Comparison of ENCODE assay signal across 8 mouse cellular contexts in the genomic region with DNA sequence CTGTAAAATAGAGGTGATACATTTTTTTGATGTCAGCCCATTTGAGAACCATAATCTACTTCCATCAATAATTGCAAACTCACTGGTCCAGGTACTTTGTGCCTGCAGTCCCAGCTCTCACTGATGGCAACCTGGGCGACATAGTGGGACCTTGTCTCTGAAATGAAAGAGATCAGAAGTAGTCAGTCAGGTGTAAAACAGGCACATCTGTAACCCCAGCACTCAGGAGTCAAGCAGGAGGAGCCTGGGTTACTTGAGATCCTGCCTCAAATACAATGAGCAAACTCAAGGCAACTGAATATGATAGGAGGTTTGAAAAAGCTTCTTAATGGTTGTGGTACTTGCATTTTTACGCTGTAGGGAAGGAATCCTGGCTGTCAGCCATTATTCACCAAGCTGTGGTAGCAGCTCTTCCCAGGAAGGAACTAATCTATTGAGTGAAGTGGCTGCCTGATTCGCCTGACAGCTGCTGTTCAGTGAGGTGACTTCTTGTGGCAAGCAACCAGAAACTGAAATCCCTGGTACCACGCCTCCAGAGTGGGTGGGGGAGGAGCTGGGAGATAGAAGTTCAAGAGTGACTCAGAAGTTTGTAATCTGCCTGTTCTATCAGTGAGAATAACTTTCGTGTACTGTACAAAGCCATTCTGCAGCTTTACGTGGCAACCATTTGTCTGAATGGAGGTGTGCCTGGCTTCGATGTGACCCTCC. TPM values are rescaled to one million over a fixed set of nuclear protein-coding genes. Genes with fewer than 3 reads are reported as not detected.
DNase-seq lines count a peak whose midpoint lies in the region; ATAC-seq and TF ChIP-seq lines count a peak whose summit lies in the region.

No protein-coding gene starts in this region.

- H3K9ac ChIP-seq in midbrain, embryonic 13.5 days (replicated peaks), result no peak overlapping the region
- no peak overlapping the region for H3K9ac ChIP-seq in intestine, embryonic 14.5 days (ENCODE audit: low read length)
- peak overlapping the region; percentile 8; the same call in 1 of the 2 replicates for H3K9ac ChIP-seq in limb, embryonic 13.5 days
- no peak overlapping the region for H3K9ac ChIP-seq in midbrain, postnatal 0 days (replicated peaks; ENCODE audit: low read length, poor library complexity, severe bottlenecking)
- H3K9ac ChIP-seq in stomach, postnatal 0 days (ENCODE audit: low read length), result peak overlapping the region; percentile 23; the same call in 1 of the 2 replicates

- peak overlapping the region; percentile 57; the same call in 1 of the 2 replicates for H3K27ac ChIP-seq in midbrain, embryonic 13.5 days
- no peak overlapping the region for H3K27ac ChIP-seq in midbrain, embryonic 10.5 days (replicated peaks)
- H3K27ac ChIP-seq in bone marrow, adult 2 months (ENCODE audit: control insufficient read depth, insufficient read depth, low read depth, low read length, poor library complexity), result peak overlapping the region; percentile 13; the same call in 1 of the 2 replicates
- H3K27ac ChIP-seq in intestine, embryonic 14.5 days (ENCODE audit: low read depth), result peak overlapping the region; percentile 57
- no peak overlapping the region for H3K27ac ChIP-seq in limb, embryonic 13.5 days
- no peak overlapping the region for H3K27ac ChIP-seq in midbrain, postnatal 0 days (ENCODE audit: low read depth, low read length)
- peak overlapping the region; percentile 70 for H3K27ac ChIP-seq in stomach, postnatal 0 days (replicated peaks)

- no peak for ATAC-seq in midbrain, embryonic 13.5 days
- ATAC-seq in intestine, embryonic 14.5 days (replicated peaks; ENCODE audit: low FRiP score, low TSS enrichment, low read depth), result peak; percentile 62; the same call in 1 of the 2 replicates
- ATAC-seq in limb, embryonic 13.5 days (ENCODE audit: low FRiP score, low read depth), result peak; percentile 71
- no peak for ATAC-seq in midbrain, postnatal 0 days (ENCODE audit: low FRiP score)
- peak; percentile 85 for ATAC-seq in stomach, postnatal 0 days (ENCODE audit: low FRiP score, low TSS enrichment)

- H3K4me3 ChIP-seq in midbrain, embryonic 13.5 days (replicated peaks), result no peak overlapping the region
- H3K4me3 ChIP-seq in midbrain, embryonic 10.5 days, result no peak overlapping the region
- no peak overlapping the region for H3K4me3 ChIP-seq in bone marrow, adult 2 months (replicated peaks; ENCODE audit: control insufficient read depth, low read depth, low read length)
- H3K4me3 ChIP-seq in intestine, embryonic 14.5 days (ENCODE audit: low read depth, low read length), result no peak overlapping the region
- no peak overlapping the region for H3K4me3 ChIP-seq in limb, embryonic 13.5 days
- H3K4me3 ChIP-seq in midbrain, postnatal 0 days (ENCODE audit: low read depth, low read length), result no peak overlapping the region
- peak overlapping the region; percentile 10; the same call in 1 of the 2 replicates for H3K4me3 ChIP-seq in stomach, postnatal 0 days (ENCODE audit: low read depth, low read length)

- H3K36me3 ChIP-seq in midbrain, embryonic 13.5 days, result peaks cover 3% of the 10 kb centered on the region; the same call in 1 of the 2 replicates
- peaks cover 49% of the 10 kb centered on the region for H3K36me3 ChIP-seq in midbrain, embryonic 10.5 days
- H3K36me3 ChIP-seq in intestine, embryonic 14.5 days (ENCODE audit: control insufficient read depth, insufficient read depth, low read length), result peaks cover 10% of the 10 kb centered on the region
- H3K36me3 ChIP-seq in limb, embryonic 13.5 days, result peaks cover 7% of the 10 kb centered on the region
- H3K36me3 ChIP-seq in midbrain, postnatal 0 days (ENCODE audit: insufficient read depth, low read length), result 0 out of 2 replicates have a peak, but pooled peaks cover 4% of the 10 kb centered on the region
- H3K36me3 ChIP-seq in stomach, postnatal 0 days (ENCODE audit: control insufficient read depth, insufficient read depth, low read length), result no peaks in the 10 kb centered on the region

- H3K27me3 ChIP-seq in midbrain, embryonic 13.5 days, result no peaks in the 10 kb centered on the region
- no peaks in the 10 kb centered on the region for H3K27me3 ChIP-seq in midbrain, embryonic 10.5 days (ENCODE audit: low read depth, poor library complexity, severe bottlenecking)
- no peaks in the 10 kb centered on the region for H3K27me3 ChIP-seq in intestine, embryonic 14.5 days (replicated peaks; ENCODE audit: control insufficient read depth, insufficient read depth, low read length)
- no peaks in the 10 kb centered on the region for H3K27me3 ChIP-seq in limb, embryonic 13.5 days
- H3K27me3 ChIP-seq in midbrain, postnatal 0 days (ENCODE audit: insufficient read depth, low read length), result no peaks in the 10 kb centered on the region
- no peaks in the 10 kb centered on the region for H3K27me3 ChIP-seq in stomach, postnatal 0 days (ENCODE audit: control insufficient read depth, insufficient read depth, low read length)

- no peak overlapping the region for H3K4me2 ChIP-seq in midbrain, embryonic 13.5 days (replicated peaks)
- peak overlapping the region; percentile 31 for H3K4me2 ChIP-seq in intestine, embryonic 14.5 days (ENCODE audit: low read length)
- peak overlapping the region; percentile 14; the same call in 1 of the 2 replicates for H3K4me2 ChIP-seq in limb, embryonic 13.5 days (replicated peaks)
- no peak overlapping the region for H3K4me2 ChIP-seq in midbrain, postnatal 0 days (ENCODE audit: low read depth, low read length, poor library complexity, severe bottlenecking)
- peak overlapping the region; percentile 45 for H3K4me2 ChIP-seq in stomach, postnatal 0 days (replicated peaks; ENCODE audit: low read depth)

- TF ChIP-seq CTCF in bone marrow, adult 2 months (IDR thresholded peaks at IDR 0.05; ENCODE audit: control insufficient read depth, insufficient read depth, low read length), result no peak
- TF ChIP-seq CTCF in midbrain, postnatal 0 days (IDR thresholded peaks at IDR 0.05), result no peak
- TF ChIP-seq CTCF in stomach, postnatal 0 days (IDR thresholded peaks at IDR 0.05; ENCODE audit: low read depth), result no peak

- no peak for TF ChIP-seq POLR2A in bone marrow, adult 2 months (IDR thresholded peaks at IDR 0.05; ENCODE audit: borderline replicate concordance, control insufficient read depth, low read depth, low read length)

- 64% methylated on average over 7 of the region's 7 CpGs for WGBS in midbrain, embryonic 13.5 days
- 78% methylated on average over 7 of the region's 7 CpGs for WGBS in midbrain, embryonic 10.5 days
- WGBS in bone marrow, adult 2 months, result 5% methylated on average over 7 of the region's 7 CpGs
- WGBS in intestine, embryonic 14.5 days, result 26% methylated on average over 7 of the region's 7 CpGs
- 61% methylated on average over 7 of the region's 7 CpGs for WGBS in limb, embryonic 13.5 days
- 50% methylated on average over 7 of the region's 7 CpGs for WGBS in midbrain, postnatal 0 days
- WGBS in stomach, postnatal 0 days, result 18% methylated on average over 7 of the region's 7 CpGs

- TF ChIP-seq EP300 in stomach, postnatal 0 days (optimal IDR thresholded peaks at IDR 0.05), result no peak

- peaks cover 12% of the 10 kb centered on the region for H3K4me1 ChIP-seq in midbrain, embryonic 13.5 days (replicated peaks)
- H3K4me1 ChIP-seq in midbrain, embryonic 10.5 days, result peaks cover 11% of the 10 kb centered on the region
- peaks cover 1% of the 10 kb centered on the region; the same call in 1 of the 2 replicates for H3K4me1 ChIP-seq in bone marrow, adult 2 months (ENCODE audit: control insufficient read depth, insufficient read depth, low read length)
- peaks cover 14% of the 10 kb centered on the region for H3K4me1 ChIP-seq in intestine, embryonic 14.5 days (replicated peaks; ENCODE audit: control insufficient read depth, insufficient read depth, low read length)
- peaks cover 8% of the 10 kb centered on the region for H3K4me1 ChIP-seq in limb, embryonic 13.5 days
- no peaks in the 10 kb centered on the region for H3K4me1 ChIP-seq in midbrain, postnatal 0 days (ENCODE audit: insufficient read depth, low read length)
- no peaks in the 10 kb centered on the region for H3K4me1 ChIP-seq in stomach, postnatal 0 days (replicated peaks; ENCODE audit: control insufficient read depth, insufficient read depth)

- no peaks in the 10 kb centered on the region for H3K9me3 ChIP-seq in midbrain, embryonic 13.5 days
- no peaks in the 10 kb centered on the region for H3K9me3 ChIP-seq in midbrain, embryonic 10.5 days (replicated peaks)
- H3K9me3 ChIP-seq in intestine, embryonic 14.5 days (ENCODE audit: control insufficient read depth, low read length), result no peaks in the 10 kb centered on the region
- H3K9me3 ChIP-seq in limb, embryonic 13.5 days, result no peaks in the 10 kb centered on the region
- H3K9me3 ChIP-seq in midbrain, postnatal 0 days (ENCODE audit: low read length), result no peaks in the 10 kb centered on the region
- no peaks in the 10 kb centered on the region for H3K9me3 ChIP-seq in stomach, postnatal 0 days (ENCODE audit: control insufficient read depth, low read length)

- no peak for DNase-seq in midbrain, embryonic 10.5 days (ENCODE audit: low spot score)
- peak; percentile 66 to 74 for DNase-seq in frontal cortex, postnatal 36 days (ENCODE audit: low spot score in 2 of 2)
- DNase-seq in intestine, embryonic 14.5 days (ENCODE audit: low spot score), result peak; percentile 79
- DNase-seq in midbrain, postnatal 0 days (ENCODE audit: low spot score), result peak; percentile 82
- peak; percentile 87 for DNase-seq in stomach, postnatal 0 days (ENCODE audit: low spot score)

RNA-seq across cellular contexts. Expression of a gene that starts 7.2 kb away (rescaled TPM):
- 213 and 225 TPM in 2 replicates for polyA plus RNA-seq in midbrain, embryonic 13.5 days (2015; fragmentation: Nextera tagmentation; extraction: Ambion mirVana)
- 237 and 248 TPM in 2 replicates for polyA plus RNA-seq in midbrain, embryonic 10.5 days (2016; fragmentation: Nextera tagmentation; extraction: Ambion mirVana)
- 61.9 and 64.4 TPM in 2 replicates for polyA plus RNA-seq in bone marrow, adult 2 months (2011; ENCODE audit: insufficient read depth, insufficient read length, low replicate concordance, missing spikeins)
- 244 and 254 TPM in 2 replicates for polyA plus RNA-seq in intestine, embryonic 14.5 days (2014; fragmentation: Nextera tagmentation; extraction: Ambion mirVana)
- 167 and 176 TPM in 2 replicates for polyA plus RNA-seq in limb, embryonic 13.5 days (2015; fragmentation: Nextera tagmentation; extraction: Ambion mirVana)
- total RNA-seq in midbrain, postnatal 0 days (2014; rRNA removed), result 279 and 309 TPM in 2 replicates
- polyA plus RNA-seq in midbrain, postnatal 0 days (2015; fragmentation: Nextera tagmentation; extraction: Ambion mirVana), result 255 and 271 TPM in 2 replicates
- polyA plus RNA-seq in stomach, postnatal 0 days (2015; fragmentation: Nextera tagmentation; extraction: Ambion mirVana), result 152 and 158 TPM in 2 replicates

RNA-seq across cellular contexts. Expression of a gene that starts 22.5 kb away (rescaled TPM):
- polyA plus RNA-seq in midbrain, embryonic 13.5 days (2015; fragmentation: Nextera tagmentation; extraction: Ambion mirVana), result 225 and 230 TPM in 2 replicates
- polyA plus RNA-seq in midbrain, embryonic 10.5 days (2016; fragmentation: Nextera tagmentation; extraction: Ambion mirVana), result 245 and 259 TPM in 2 replicates
- polyA plus RNA-seq in bone marrow, adult 2 months (2011; ENCODE audit: insufficient read depth, insufficient read length, low replicate concordance, missing spikeins), result 31.1 and 52.5 TPM in 2 replicates
- 308 and 317 TPM in 2 replicates for polyA plus RNA-seq in intestine, embryonic 14.5 days (2014; fragmentation: Nextera tagmentation; extraction: Ambion mirVana)
- polyA plus RNA-seq in limb, embryonic 13.5 days (2015; fragmentation: Nextera tagmentation; extraction: Ambion mirVana), result 390 and 394 TPM in 2 replicates
- total RNA-seq in midbrain, postnatal 0 days (2014; rRNA removed), result 40.3 and 49.4 TPM in 2 replicates
- 164 and 176 TPM in 2 replicates for polyA plus RNA-seq in midbrain, postnatal 0 days (2015; fragmentation: Nextera tagmentation; extraction: Ambion mirVana)
- 214 and 218 TPM in 2 replicates for polyA plus RNA-seq in stomach, postnatal 0 days (2015; fragmentation: Nextera tagmentation; extraction: Ambion mirVana)

RNA-seq across cellular contexts. Expression of a gene that starts 24.1 kb away (rescaled TPM):
- 28.2 and 34.3 TPM in 2 replicates for polyA plus RNA-seq in midbrain, embryonic 13.5 days (2015; fragmentation: Nextera tagmentation; extraction: Ambion mirVana)
- polyA plus RNA-seq in midbrain, embryonic 10.5 days (2016; fragmentation: Nextera tagmentation; extraction: Ambion mirVana), result 13.2 and 18.8 TPM in 2 replicates
- 10.7 and 22.9 TPM in 2 replicates for polyA plus RNA-seq in bone marrow, adult 2 months (2011; ENCODE audit: insufficient read depth, insufficient read length, low replicate concordance, missing spikeins)
- polyA plus RNA-seq in intestine, embryonic 14.5 days (2014; fragmentation: Nextera tagmentation; extraction: Ambion mirVana), result 11.0 and 15.7 TPM in 2 replicates
- 14.8 and 15.3 TPM in 2 replicates for polyA plus RNA-seq in limb, embryonic 13.5 days (2015; fragmentation: Nextera tagmentation; extraction: Ambion mirVana)
- total RNA-seq in midbrain, postnatal 0 days (2014; rRNA removed), result 42.8 and 53.2 TPM in 2 replicates
- 51.7 and 56.4 TPM in 2 replicates for polyA plus RNA-seq in midbrain, postnatal 0 days (2015; fragmentation: Nextera tagmentation; extraction: Ambion mirVana)
- 12.9 and 13.8 TPM in 2 replicates for polyA plus RNA-seq in stomach, postnatal 0 days (2015; fragmentation: Nextera tagmentation; extraction: Ambion mirVana)

RNA-seq across cellular contexts. Expression of a gene that starts 32.2 kb away (rescaled TPM):
- polyA plus RNA-seq in midbrain, embryonic 13.5 days (2015; fragmentation: Nextera tagmentation; extraction: Ambion mirVana), result 13.0 and 14.8 TPM in 2 replicates
- polyA plus RNA-seq in midbrain, embryonic 10.5 days (2016; fragmentation: Nextera tagmentation; extraction: Ambion mirVana), result 9.0 and 9.2 TPM in 2 replicates
- 14.5 and 17.1 TPM in 2 replicates for polyA plus RNA-seq in bone marrow, adult 2 months (2011; ENCODE audit: insufficient read depth, insufficient read length, low replicate concordance, missing spikeins)
- polyA plus RNA-seq in intestine, embryonic 14.5 days (2014; fragmentation: Nextera tagmentation; extraction: Ambion mirVana), result 12.1 and 13.3 TPM in 2 replicates
- polyA plus RNA-seq in limb, embryonic 13.5 days (2015; fragmentation: Nextera tagmentation; extraction: Ambion mirVana), result 11.7 and 12.9 TPM in 2 replicates
- 43.6 and 49.1 TPM in 2 replicates for total RNA-seq in midbrain, postnatal 0 days (2014; rRNA removed)
- 7.8 and 9.9 TPM in 2 replicates for polyA plus RNA-seq in midbrain, postnatal 0 days (2015; fragmentation: Nextera tagmentation; extraction: Ambion mirVana)
- 2.9 and 4.3 TPM in 2 replicates for polyA plus RNA-seq in stomach, postnatal 0 days (2015; fragmentation: Nextera tagmentation; extraction: Ambion mirVana)

RNA-seq across cellular contexts. Expression of a gene that starts 41.6 kb away (rescaled TPM):
- 28.6 and 30.4 TPM in 2 replicates for polyA plus RNA-seq in midbrain, embryonic 13.5 days (2015; fragmentation: Nextera tagmentation; extraction: Ambion mirVana)
- 43.3 and 50.2 TPM in 2 replicates for polyA plus RNA-seq in midbrain, embryonic 10.5 days (2016; fragmentation: Nextera tagmentation; extraction: Ambion mirVana)
- polyA plus RNA-seq in bone marrow, adult 2 months (2011; ENCODE audit: insufficient read depth, insufficient read length, low replicate concordance, missing spikeins), result 20.1 and 32.1 TPM in 2 replicates
- 32.7 and 35.0 TPM in 2 replicates for polyA plus RNA-seq in intestine, embryonic 14.5 days (2014; fragmentation: Nextera tagmentation; extraction: Ambion mirVana)
- polyA plus RNA-seq in limb, embryonic 13.5 days (2015; fragmentation: Nextera tagmentation; extraction: Ambion mirVana), result 33.6 and 35.2 TPM in 2 replicates
- total RNA-seq in midbrain, postnatal 0 days (2014; rRNA removed), result 18.3 and 19.0 TPM in 2 replicates
- 12.5 and 13.4 TPM in 2 replicates for polyA plus RNA-seq in midbrain, postnatal 0 days (2015; fragmentation: Nextera tagmentation; extraction: Ambion mirVana)
- 12.6 and 14.1 TPM in 2 replicates for polyA plus RNA-seq in stomach, postnatal 0 days (2015; fragmentation: Nextera tagmentation; extraction: Ambion mirVana)

Comparison
In these comparisons a context has a peak if more than half of its experiments do, and no peak if none do; other contexts are left out.
1. H3K27ac ChIP-seq: peak in midbrain, embryonic 13.5 days (single experiment), bone marrow, adult 2 months (single experiment), intestine, embryonic 14.5 days (single experiment) and stomach, postnatal 0 days (single experiment); none in midbrain, embryonic 10.5 days (single experiment), limb, embryonic 13.5 days (single experiment) and midbrain, postnatal 0 days (single experiment).
2. ATAC-seq: peak in intestine, embryonic 14.5 days (single experiment), limb, embryonic 13.5 days (single experiment) and stomach, postnatal 0 days (single experiment); none in midbrain, embryonic 13.5 days (single experiment) and midbrain, postnatal 0 days (single experiment).
3. H3K4me2 ChIP-seq: peak in intestine, embryonic 14.5 days (single experiment), limb, embryonic 13.5 days (single experiment) and stomach, postnatal 0 days (single experiment); none in midbrain, embryonic 13.5 days (single experiment) and midbrain, postnatal 0 days (single experiment).
4. H3K9ac ChIP-seq: peak in limb, embryonic 13.5 days (single experiment) and stomach, postnatal 0 days (single experiment); none in midbrain, embryonic 13.5 days (single experiment), intestine, embryonic 14.5 days (single experiment) and midbrain, postnatal 0 days (single experiment).